13 mouse cellular contexts compared by ENCODE assay signal in the genomic region with DNA sequence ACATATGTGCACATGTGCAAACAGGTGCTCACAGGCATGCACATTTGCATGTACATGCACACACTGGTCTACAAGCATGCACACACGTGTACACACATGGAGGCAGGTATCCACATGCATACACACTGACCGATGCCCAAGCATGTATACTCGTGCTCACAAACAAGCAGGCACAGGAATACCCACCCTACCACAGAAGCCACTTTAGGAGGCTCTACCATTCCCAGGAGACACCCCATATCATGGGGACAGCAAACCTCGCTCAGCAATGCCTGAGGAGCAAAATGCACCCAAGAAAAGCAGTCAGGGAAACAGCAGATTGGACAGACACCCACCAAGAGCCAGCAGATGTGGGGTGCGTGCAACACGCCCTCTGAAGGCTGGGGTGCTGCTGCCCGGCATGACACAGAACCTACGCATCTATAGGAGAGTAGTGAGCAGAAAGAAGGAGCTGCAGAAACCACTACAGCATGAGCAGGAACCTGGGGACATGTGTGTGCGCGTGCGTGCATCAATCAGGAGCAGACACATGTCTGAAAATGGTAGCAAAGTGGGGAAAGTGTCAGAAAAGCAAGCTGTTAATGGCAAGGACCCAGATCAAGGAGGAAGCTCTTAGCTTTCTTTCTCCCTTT. TPM values are rescaled to one million over a fixed set of nuclear protein-coding genes. Genes with fewer than 3 reads are reported as not detected.
DNase-seq lines count a peak whose midpoint lies in the region; ATAC-seq and TF ChIP-seq lines count a peak whose summit lies in the region.
"Had no signal": no experiment of that assay in that cellular context is flagged by ENCODE, and none has a peak within 500 bp of the region (broad histone marks: within the 10 kb centered on the region; RNA-seq: fewer than 3 reads in every experiment).

No protein-coding gene starts in this region.

- ATAC-seq in heart, embryonic 12.5 days (ENCODE audit: insufficient number of reproducible peaks, low FRiP score), result peak; percentile 2; the same call in 1 of the 2 replicates
- no peak for ATAC-seq in kidney, postnatal 0 days (replicated peaks; ENCODE audit: low FRiP score, low read depth)
- ATAC-seq: CD4-positive, CD25-positive, alpha-beta regulatory T cell, adult 4 months had no signal

- peaks cover 48% of the 10 kb centered on the region for H3K4me1 ChIP-seq in heart, embryonic 12.5 days (replicated peaks)
- H3K4me1 ChIP-seq in kidney, postnatal 0 days (replicated peaks; ENCODE audit: insufficient read depth, low read length), result peaks cover 28% of the 10 kb centered on the region
- peaks cover 30% of the 10 kb centered on the region for H3K4me1 ChIP-seq in cortical plate, adult 2 months (ENCODE audit: control insufficient read depth, insufficient read depth, low read length)

- DNase-seq in heart, postnatal 36 days, result no peak
- DNase-seq in kidney, postnatal 0 days (ENCODE audit: low spot score), result no peak
- no peak for DNase-seq in kidney, postnatal 36 days
- DNase-seq in layer of hippocampus, adult 8-10 months (ENCODE audit: low spot score in 2 of 2), result peak; percentile 47 to 54
- no peak for DNase-seq in retina, postnatal 1 day
- no peak for DNase-seq in lung, postnatal 36 days
- DNase-seq: adrenal gland, postnatal 25 days; cerebellum, adult 8-10 months; lung, adult 18-20 months had no signal

- H3K4me3 ChIP-seq in heart, embryonic 12.5 days, result no peak overlapping the region
- no peak overlapping the region for H3K4me3 ChIP-seq in kidney, postnatal 0 days (replicated peaks; ENCODE audit: low read depth, low read length)
- H3K4me3 ChIP-seq in cortical plate, adult 2 months (ENCODE audit: insufficient read depth, low read length), result no peak overlapping the region
- H3K4me3 ChIP-seq: midbrain, embryonic 10.5 days had no signal

- intact Hi-C loops in heart, postnatal 36 days (cut with DNase I), result no loop called here

- no peaks in the 10 kb centered on the region for H3K27me3 ChIP-seq in heart, embryonic 12.5 days (replicated peaks)
- H3K27me3 ChIP-seq in kidney, postnatal 0 days (ENCODE audit: insufficient read depth, low read length), result no peaks in the 10 kb centered on the region

- no peak for TF ChIP-seq POLR2A in cortical plate, adult 2 months (IDR thresholded peaks at IDR 0.05; ENCODE audit: extremely low read depth, insufficient read depth, low read length)

- no peak for TF ChIP-seq CTCF in kidney, postnatal 0 days (IDR thresholded peaks at IDR 0.05; ENCODE audit: low read depth)
- TF ChIP-seq CTCF in cortical plate, adult 2 months (IDR thresholded peaks at IDR 0.05; ENCODE audit: extremely low read depth, insufficient read depth, low read length), result no peak

- peak overlapping the region; percentile 90 for H3K27ac ChIP-seq in heart, embryonic 12.5 days (ENCODE audit: poor library complexity, severe bottlenecking)
- H3K27ac ChIP-seq in kidney, postnatal 0 days, result 0 out of 2 replicates have a peak overlapping the region, but pooled peaks have one; percentile 78
- peak overlapping the region; percentile 88 for H3K27ac ChIP-seq in cortical plate, adult 2 months (ENCODE audit: insufficient read depth, low read length)

- WGBS in heart, embryonic 12.5 days, result 80% methylated on average over 11 of the region's 11 CpGs
- WGBS in kidney, postnatal 0 days, result 89% methylated on average over 11 of the region's 11 CpGs

- H3K4me2 ChIP-seq in heart, embryonic 12.5 days, result 0 out of 2 replicates have a peak overlapping the region, but pooled peaks have one; percentile 10
- no peak overlapping the region for H3K4me2 ChIP-seq in kidney, postnatal 0 days (ENCODE audit: low read length)

- no peaks in the 10 kb centered on the region for H3K36me3 ChIP-seq in heart, embryonic 12.5 days
- H3K36me3 ChIP-seq in kidney, postnatal 0 days (ENCODE audit: insufficient read depth, low read length), result no peaks in the 10 kb centered on the region
- H3K36me3 ChIP-seq: midbrain, embryonic 10.5 days had no signal

- no peaks in the 10 kb centered on the region for H3K9me3 ChIP-seq in heart, embryonic 12.5 days (replicated peaks)
- no peaks in the 10 kb centered on the region for H3K9me3 ChIP-seq in kidney, postnatal 0 days (replicated peaks; ENCODE audit: low read length)
- H3K9me3 ChIP-seq: midbrain, embryonic 10.5 days had no signal

- H3K9ac ChIP-seq in heart, embryonic 12.5 days, result no peak overlapping the region
- no peak overlapping the region for H3K9ac ChIP-seq in kidney, postnatal 0 days (ENCODE audit: low read depth, low read length)

RNA-seq across cellular contexts. Expression of a gene that starts 15.1 kb away (rescaled TPM):
- 17.3 and 17.4 TPM in 2 replicates for polyA plus RNA-seq in heart, embryonic 12.5 days (2016; fragmentation: Nextera tagmentation; extraction: Ambion mirVana)
- total RNA-seq in heart, postnatal 36 days (2021), result 10 to 100 TPM; 69.8 to 77.5 TPM
- polyA plus RNA-seq in kidney, postnatal 0 days (2015; fragmentation: Nextera tagmentation; extraction: Ambion mirVana), result 23.8 and 24.6 TPM in 2 replicates
- 88.7 and 99.9 TPM in 2 replicates for polyA plus RNA-seq in cortical plate, adult 2 months (2012; rRNA removed)
- total RNA-seq in layer of hippocampus, adult 8-10 months (2022), result 10 to 100 TPM; 79.8 to 99.9 (median 95.4) TPM

Comparison
In these comparisons a context has a peak if more than half of its experiments do, and no peak if none do; other contexts are left out.
1. DNase-seq: peak in layer of hippocampus, adult 8-10 months (2 of 2); none in heart, postnatal 36 days (0 of 2), kidney, postnatal 0 days (single experiment), kidney, postnatal 36 days (0 of 2), retina, postnatal 1 day (single experiment) and lung, postnatal 36 days (single experiment).
2. Peak in every context shown above with its lines, with median percentiles within 50 percentile points of each other: H3K27ac ChIP-seq.